Mouse (Mus musculus) limb, embryonic 13.5 days (tissue): ENCODE results near the gene Kcna7. TPM values are rescaled to one million over a fixed set of nuclear protein-coding genes. Genes with fewer than 3 reads are reported as not detected.
A peak's percentile ranks its signal among the peaks of the same experiment; 100 is the strongest.

Experiments
- ATAC-seq: fragments of 200-750 bp; cut with Nextera tagmentation; 2 replicates; pipeline ENCODE4 v1.8.0; 2017; ENCODE audit warnings: low read depth, moderate number of reproducible peaks, moderate TSS enrichment; ENCODE audit not compliant: low FRiP score
- H3K27ac ChIP-seq: fragments of 300-500 bp; sonication (generic); 2 replicates; pipeline ENCODE4 v1.5.1; 2015; ENCODE audit warnings: inconsistent platforms, mild to moderate bottlenecking, moderate library complexity
- H3K27me3 ChIP-seq: fragments of 300-500 bp; sonication (generic); 2 replicates; pipeline ENCODE4 v1.6.1; 2015; ENCODE audit warnings: mild to moderate bottlenecking, inconsistent platforms
- H3K36me3 ChIP-seq: fragments of 300-500 bp; sonication (generic); 2 replicates; pipeline ENCODE4 v1.6.1; 2015; ENCODE audit warnings: inconsistent platforms, mild to moderate bottlenecking, moderate library complexity
- H3K4me1 ChIP-seq: fragments of 300-500 bp; sonication (generic); 2 replicates; pipeline ENCODE4 v1.6.1; 2015; ENCODE audit warnings: inconsistent platforms
- H3K4me2 ChIP-seq: fragments of 300-500 bp; sonication (generic); replicated peaks from 2 replicates; pipeline ENCODE4 v1.6.1; 2015; ENCODE audit warnings: inconsistent platforms, mild to moderate bottlenecking, moderate library complexity
- H3K4me3 ChIP-seq: fragments of 300-500 bp; sonication (generic); 2 replicates; pipeline ENCODE4 v1.5.1; 2015; ENCODE audit warnings: moderate library complexity, mild to moderate bottlenecking, inconsistent platforms
- H3K9ac ChIP-seq: fragments of 300-500 bp; sonication (generic); 2 replicates; pipeline ENCODE4 v1.6.1; 2015; ENCODE audit warnings: mild to moderate bottlenecking, inconsistent platforms
- H3K9me3 ChIP-seq: fragments of 300-500 bp; sonication (generic); 2 replicates; pipeline ENCODE4 v1.6.1; 2016; ENCODE audit warnings: inconsistent platforms
- WGBS: fragments of 180-500 bp; shearing (Covaris S2); methylation state at CpG from one replicate; pipeline ENCODE4 v1.1.7; 2015; 5-methylcytosine and 5-hydroxymethylcytosine counted together
- polyA plus RNA-seq: library from polyadenylated mRNA; unstranded; fragments of >200 nt; fragmentation: Nextera tagmentation; extraction: Ambion mirVana; gene quantifications from 2 replicates; pipeline ENCODE4 v1.2.1, GENCODE M21; 2015

Gene Kcna7
- polyA plus RNA-seq, 1 experiment from 2014 or later: not detected

DNA sequence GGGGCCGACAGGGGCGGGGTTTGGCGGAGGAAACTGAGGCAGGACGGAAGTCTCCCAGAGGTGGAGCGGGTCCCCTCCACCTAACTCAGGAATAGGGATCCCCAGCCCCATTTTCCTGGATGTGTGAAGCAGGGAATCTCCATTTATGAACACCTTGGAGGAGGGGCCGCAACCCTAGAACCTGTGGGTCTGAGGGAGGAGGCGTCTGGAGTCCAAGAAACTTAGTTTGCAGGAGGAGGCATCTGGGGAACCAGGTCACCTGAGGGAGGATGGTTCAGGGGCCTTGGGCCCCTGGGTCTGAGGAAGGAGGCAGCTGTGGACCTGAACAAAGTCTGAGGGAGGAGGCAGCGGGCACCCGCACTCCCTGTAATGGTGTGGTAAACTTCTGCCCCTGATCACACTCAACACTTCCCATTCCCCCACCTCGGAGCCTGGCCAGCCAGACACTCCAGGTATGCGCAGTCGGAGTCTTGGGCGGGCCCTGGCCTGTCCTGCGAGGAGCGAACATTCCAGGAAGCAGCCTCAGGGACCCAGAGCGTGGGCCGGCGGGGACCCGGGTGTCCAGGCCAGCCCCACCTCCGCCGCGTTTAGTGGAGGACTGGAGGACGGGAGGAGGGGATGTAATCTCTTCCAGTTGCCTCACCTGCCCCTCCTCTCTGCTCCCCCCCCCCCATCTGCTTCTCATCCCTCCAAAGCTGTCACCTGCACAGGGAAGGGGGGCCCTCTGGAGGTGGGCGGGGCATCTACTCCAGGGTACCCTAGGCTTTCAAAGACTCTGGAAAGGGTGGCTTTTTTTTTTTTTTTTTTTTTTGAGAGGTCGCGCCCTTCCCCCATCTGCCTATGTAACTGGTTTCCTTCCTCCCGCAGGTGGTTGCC, 8.6 kb downstream of the Kcna7 start:
- ATAC-seq: peak; percentile 36; the same call in 1 of the 2 replicates

DNA sequence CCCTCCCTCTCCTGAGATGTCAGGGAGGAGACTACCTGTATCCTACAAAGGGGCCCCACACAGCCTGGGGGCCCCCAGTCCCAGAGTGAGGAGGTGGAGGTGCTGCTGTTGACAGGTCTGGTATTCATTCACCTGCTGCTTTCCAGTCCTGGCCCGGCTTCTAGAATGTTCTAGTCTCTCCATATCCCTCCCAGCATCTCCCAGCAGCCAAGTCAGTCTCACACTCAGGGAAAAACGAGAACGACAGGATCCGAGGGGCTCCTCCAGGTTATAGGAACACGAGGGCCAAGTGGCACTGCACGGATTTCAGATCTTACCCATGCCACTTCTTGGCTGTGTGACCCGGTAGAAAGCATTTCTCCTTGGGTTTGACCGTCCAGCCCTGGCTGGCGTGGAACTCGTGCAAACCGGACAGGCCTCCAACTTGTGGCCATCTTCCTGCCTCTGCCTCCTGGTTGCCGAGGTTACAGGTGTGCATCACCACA, 9.3 kb downstream of the Kcna7 start:
- Histone ChIP-seq H3K9ac (no peak overlapping the region), H3K4me1 (peaks cover 38% of the 10 kb centered on the region), H3K4me2 (peak overlapping the region; percentile 82), H3K27ac (no peak overlapping the region), H3K4me3 (peak overlapping the region; percentile 58; the same call in 1 of the 2 replicates), H3K27me3 (peaks cover 99% of the 10 kb centered on the region), H3K9me3 (no peaks in the 10 kb centered on the region), H3K36me3 (no peaks in the 10 kb centered on the region)
- 41% methylated on average over 12 of the region's 12 CpGs for WGBS
- ATAC-seq: no peak

More for the DNA sequence above, 8.6 kb downstream of the Kcna7 start:
- peak overlapping the region; percentile 45; the same call in 1 of the 2 replicates for H3K27ac ChIP-seq
- H3K36me3 ChIP-seq: no peaks in the 10 kb centered on the region
- H3K4me1 ChIP-seq: peaks cover 36% of the 10 kb centered on the region
- H3K9ac ChIP-seq: peak overlapping the region; percentile 68
- H3K4me3 ChIP-seq: peak overlapping the region; percentile 58
- H3K9me3 ChIP-seq: no peaks in the 10 kb centered on the region
- peak overlapping the region; percentile 82 for H3K4me2 ChIP-seq
- peaks cover 99% of the 10 kb centered on the region for H3K27me3 ChIP-seq
- WGBS: 1% methylated on average over 27 of the region's 27 CpGs

DNA sequence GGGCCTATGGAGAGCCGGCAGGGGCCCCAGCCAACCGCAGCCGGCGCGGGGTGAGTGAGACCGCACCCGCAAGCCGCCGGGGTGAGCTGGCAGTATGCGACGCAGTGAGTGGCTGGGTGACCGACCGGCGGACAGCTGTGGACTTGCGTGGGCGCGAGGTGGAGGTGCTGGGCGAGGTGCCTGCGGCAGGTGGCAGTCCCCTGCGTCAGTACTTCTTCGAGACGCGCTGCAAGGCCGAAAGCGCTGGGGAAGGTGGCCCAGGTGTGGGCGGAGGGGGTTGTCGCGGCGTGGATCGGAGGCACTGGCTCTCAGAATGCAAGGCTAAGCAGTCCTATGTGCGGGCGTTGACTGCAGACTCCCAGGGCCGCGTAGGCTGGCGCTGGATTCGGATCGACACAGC, 10.2 kb downstream of the Kcna7 start:
- peak overlapping the region; percentile 19 for H3K4me3 ChIP-seq

DNA sequence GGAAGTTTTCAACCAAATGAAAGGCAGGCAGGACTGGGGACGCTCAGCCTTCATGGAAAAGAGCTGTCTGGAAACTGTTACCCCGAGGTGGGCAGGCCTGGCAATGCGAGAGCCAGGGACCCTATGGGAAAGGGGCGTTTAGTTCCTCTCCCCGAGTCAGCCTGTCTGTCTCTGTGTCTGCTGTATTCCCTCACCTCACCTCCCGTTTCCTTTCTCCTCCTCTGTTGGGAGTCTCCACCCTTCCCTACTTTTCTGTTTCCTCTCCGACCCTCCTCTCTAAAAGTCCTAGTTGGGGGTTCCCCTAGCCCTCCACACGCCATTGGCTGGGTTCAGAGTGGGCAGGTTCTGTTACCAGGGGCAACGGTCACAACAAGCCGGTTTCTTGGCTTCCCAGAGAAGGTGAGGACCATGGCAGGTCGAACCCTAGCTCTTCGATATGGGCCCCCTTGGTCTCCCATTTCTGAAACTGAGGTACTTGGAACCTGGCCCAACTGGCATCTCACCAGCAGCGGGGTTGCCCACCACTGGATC, 12.6 kb downstream of the Kcna7 start:
- peaks cover 26% of the 10 kb centered on the region for H3K36me3 ChIP-seq
- no peak for ATAC-seq
- no peaks in the 10 kb centered on the region for H3K9me3 ChIP-seq
- H3K4me2 ChIP-seq: peak overlapping the region; percentile 44
- peaks cover 48% of the 10 kb centered on the region for H3K4me1 ChIP-seq
- WGBS: 7% methylated on average over 13 of the region's 13 CpGs
- H3K9ac ChIP-seq: 0 out of 2 replicates have a peak overlapping the region, but pooled peaks have one; percentile 25
- peaks cover 86% of the 10 kb centered on the region for H3K27me3 ChIP-seq
- H3K27ac ChIP-seq: no peak overlapping the region
- no peak overlapping the region for H3K4me3 ChIP-seq

More for the DNA sequence above, 10.2 kb downstream of the Kcna7 start:
- no peak for ATAC-seq
- Histone ChIP-seq H3K27ac (no peak overlapping the region), H3K9ac (peak overlapping the region; percentile 39; the same call in 1 of the 2 replicates), H3K4me2 (peak overlapping the region; percentile 43), H3K27me3 (peaks cover 99% of the 10 kb centered on the region), H3K36me3 (peaks cover 2% of the 10 kb centered on the region; the same call in 1 of the 2 replicates), H3K9me3 (no peaks in the 10 kb centered on the region), H3K4me1 (peaks cover 47% of the 10 kb centered on the region)
- 12% methylated on average over 37 of the region's 37 CpGs for WGBS

DNA sequence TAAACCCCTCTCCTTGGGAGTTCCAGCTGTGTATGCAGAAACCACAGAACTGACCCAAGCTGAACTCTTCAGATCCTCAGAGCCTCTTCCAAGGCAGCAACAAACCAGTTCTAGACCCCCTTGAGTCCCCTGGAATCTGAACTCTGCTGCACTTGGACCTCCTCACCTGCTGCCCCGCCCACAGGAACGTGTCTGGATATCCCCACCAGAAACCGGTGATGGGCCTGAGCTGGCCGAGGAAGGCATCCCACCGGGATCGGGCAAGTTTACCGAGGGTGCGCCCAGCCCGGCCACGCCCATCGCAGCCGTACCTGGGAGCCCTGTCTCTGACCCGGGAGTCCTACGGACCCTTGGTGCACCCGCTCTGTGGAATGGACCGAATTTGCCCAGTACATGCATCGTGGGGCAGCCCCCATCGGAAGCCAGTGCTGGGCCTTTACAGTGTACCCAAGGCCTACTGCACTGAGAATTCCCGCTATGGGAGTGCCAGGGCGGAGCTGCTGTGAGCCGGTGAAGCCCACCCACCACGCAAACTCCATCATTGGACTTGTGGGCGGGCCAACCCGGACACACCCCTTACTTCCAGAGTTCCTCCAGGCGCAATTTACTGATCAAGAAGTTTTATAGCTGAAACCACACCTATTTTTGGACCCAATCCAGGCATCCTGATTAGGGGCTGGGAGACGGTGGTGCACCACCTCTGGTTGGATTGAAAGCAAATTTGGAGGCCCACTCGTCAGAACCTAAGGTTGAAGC, 14.6 kb downstream of the Kcna7 start:
- 7% methylated on average over 27 of the region's 27 CpGs for WGBS
- Histone ChIP-seq H3K9me3 (no peaks in the 10 kb centered on the region), H3K4me1 (peaks cover 34% of the 10 kb centered on the region), H3K4me3 (peak overlapping the region; percentile 11; the same call in 1 of the 2 replicates), H3K36me3 (peaks cover 46% of the 10 kb centered on the region), H3K27me3 (peaks cover 66% of the 10 kb centered on the region), H3K9ac (peak overlapping the region; percentile 31; the same call in 1 of the 2 replicates), H3K4me2 (peak overlapping the region; percentile 52), H3K27ac (0 out of 2 replicates have a peak overlapping the region, but pooled peaks have one; percentile 10)
- ATAC-seq: no peak

DNA sequence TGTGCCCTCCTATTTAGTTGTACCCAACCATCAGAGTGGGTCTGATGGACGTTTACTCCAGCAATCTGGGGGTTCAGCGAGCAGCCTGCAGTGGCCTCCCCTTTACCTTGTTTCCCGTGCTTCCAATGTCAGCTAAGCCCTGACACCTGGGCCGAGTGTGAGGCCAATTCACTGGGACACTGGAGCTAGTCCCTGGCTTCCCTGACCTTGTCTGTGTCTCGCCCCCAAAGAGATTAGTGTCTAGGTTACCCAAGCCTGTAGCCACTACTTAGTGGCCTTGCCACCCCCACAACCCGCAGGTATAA, 15.1 kb downstream of the Kcna7 start, which contains the start of gene Lhb:
Gene Lhb (plus strand): TSS at position 206 of the 305 bp plus-strand sequence.
- WGBS: 48% methylated on average over 6 of the region's 6 CpGs
- peaks cover 61% of the 10 kb centered on the region for H3K27me3 ChIP-seq
- peaks cover 52% of the 10 kb centered on the region for H3K36me3 ChIP-seq
- ATAC-seq: no peak
- peak within 1 kb of the TSS; percentile 11; the same call in 1 of the 2 replicates for H3K4me3 ChIP-seq
- H3K4me1 ChIP-seq: peaks cover 29% of the 10 kb centered on the region
- H3K27ac ChIP-seq: 0 out of 2 replicates have a peak within 1 kb of the TSS, but pooled peaks have one; percentile 10
- no peaks in the 10 kb centered on the region for H3K9me3 ChIP-seq
- peak within 1 kb of the TSS; percentile 31; the same call in 1 of the 2 replicates for H3K9ac ChIP-seq
- H3K4me2 ChIP-seq: peak within 1 kb of the TSS; percentile 52

DNA sequence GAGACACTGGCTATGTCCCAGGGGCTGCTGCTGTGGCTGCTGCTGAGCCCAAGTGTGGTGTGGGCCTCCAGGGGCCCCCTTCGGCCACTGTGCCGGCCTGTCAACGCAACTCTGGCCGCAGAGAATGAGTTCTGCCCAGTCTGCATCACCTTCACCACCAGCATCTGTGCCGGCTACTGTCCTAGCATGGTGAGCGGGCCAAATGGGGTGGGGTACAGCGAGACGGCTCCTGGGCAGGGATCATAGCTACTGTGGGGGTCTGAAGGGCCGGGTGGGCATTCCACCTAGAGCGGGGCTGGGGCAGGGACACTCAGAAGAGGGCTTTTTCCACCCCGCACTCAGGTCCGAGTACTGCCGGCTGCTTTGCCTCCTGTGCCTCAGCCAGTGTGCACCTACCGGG, 15.7 kb downstream of the Kcna7 start:
- no peak overlapping the region for H3K9ac ChIP-seq
- 89% methylated on average over 14 of the region's 14 CpGs for WGBS
- ATAC-seq: no peak
- H3K4me3 ChIP-seq: no peak overlapping the region
- H3K36me3 ChIP-seq: peaks cover 57% of the 10 kb centered on the region
- peaks cover 26% of the 10 kb centered on the region for H3K4me1 ChIP-seq
- H3K27me3 ChIP-seq: peaks cover 55% of the 10 kb centered on the region
- H3K4me2 ChIP-seq: no peak overlapping the region
- no peak overlapping the region for H3K27ac ChIP-seq
- H3K9me3 ChIP-seq: no peaks in the 10 kb centered on the region

DNA sequence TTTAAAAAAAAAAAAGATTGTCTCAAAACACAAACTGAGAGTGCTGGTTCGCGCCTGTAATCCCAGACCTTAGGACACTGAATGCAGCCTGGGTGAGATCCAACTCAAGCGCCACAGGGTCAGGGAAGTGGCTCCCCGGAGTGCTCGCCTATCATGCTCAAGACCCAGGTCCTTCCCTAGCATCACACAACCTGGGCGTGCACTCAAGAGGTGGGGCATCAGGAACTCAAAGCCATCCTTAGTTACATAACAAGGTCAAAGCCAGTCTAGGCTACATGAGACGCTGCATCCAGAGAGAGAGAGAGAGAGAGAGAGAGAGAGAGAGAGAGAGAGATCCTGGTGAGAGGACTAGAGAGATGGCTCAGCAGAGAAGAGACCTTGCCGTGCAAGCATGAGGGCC, 21.1 kb downstream of the Kcna7 start:
- no peak overlapping the region for H3K4me3 ChIP-seq
- no peak for ATAC-seq
- no peak overlapping the region for H3K27ac ChIP-seq
- no peak overlapping the region for H3K4me2 ChIP-seq
- peaks cover under 1% of the 10 kb centered on the region; the same call in 1 of the 2 replicates for H3K27me3 ChIP-seq
- H3K36me3 ChIP-seq: peaks cover 99% of the 10 kb centered on the region
- WGBS: 89% methylated on average over 8 of the region's 8 CpGs
- H3K4me1 ChIP-seq: no peaks in the 10 kb centered on the region
- no peak overlapping the region for H3K9ac ChIP-seq
- H3K9me3 ChIP-seq: no peaks in the 10 kb centered on the region

DNA sequence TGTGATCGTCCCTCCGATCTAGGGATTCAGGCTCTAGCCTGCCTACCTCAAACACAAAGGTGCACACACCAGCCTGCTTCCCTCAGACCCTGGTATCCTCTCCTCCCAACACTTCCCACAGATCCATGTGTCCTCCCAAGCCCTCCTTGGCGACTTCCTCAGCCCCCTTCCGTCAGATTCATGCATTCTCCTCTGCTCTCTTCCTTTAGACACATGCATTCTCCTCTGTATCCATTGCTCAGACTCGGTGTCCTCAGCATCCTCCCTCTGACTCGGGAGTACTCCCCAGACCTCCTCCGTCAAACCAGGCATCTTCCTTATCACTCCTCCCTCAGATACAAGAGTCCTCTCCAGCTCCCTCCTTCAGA, 28.4 kb downstream of the Kcna7 start:
- peak overlapping the region; percentile 93 for H3K4me3 ChIP-seq
- no peaks in the 10 kb centered on the region for H3K27me3 ChIP-seq
- H3K4me1 ChIP-seq: peaks cover 47% of the 10 kb centered on the region
- peak overlapping the region; percentile 98 for H3K4me2 ChIP-seq
- 2% methylated on average over 7 of the region's 7 CpGs for WGBS
- peak overlapping the region; percentile 88 for H3K27ac ChIP-seq
- no peak for ATAC-seq
- H3K9ac ChIP-seq: peak overlapping the region; percentile 94
- H3K9me3 ChIP-seq: no peaks in the 10 kb centered on the region
- peaks cover 33% of the 10 kb centered on the region for H3K36me3 ChIP-seq

DNA sequence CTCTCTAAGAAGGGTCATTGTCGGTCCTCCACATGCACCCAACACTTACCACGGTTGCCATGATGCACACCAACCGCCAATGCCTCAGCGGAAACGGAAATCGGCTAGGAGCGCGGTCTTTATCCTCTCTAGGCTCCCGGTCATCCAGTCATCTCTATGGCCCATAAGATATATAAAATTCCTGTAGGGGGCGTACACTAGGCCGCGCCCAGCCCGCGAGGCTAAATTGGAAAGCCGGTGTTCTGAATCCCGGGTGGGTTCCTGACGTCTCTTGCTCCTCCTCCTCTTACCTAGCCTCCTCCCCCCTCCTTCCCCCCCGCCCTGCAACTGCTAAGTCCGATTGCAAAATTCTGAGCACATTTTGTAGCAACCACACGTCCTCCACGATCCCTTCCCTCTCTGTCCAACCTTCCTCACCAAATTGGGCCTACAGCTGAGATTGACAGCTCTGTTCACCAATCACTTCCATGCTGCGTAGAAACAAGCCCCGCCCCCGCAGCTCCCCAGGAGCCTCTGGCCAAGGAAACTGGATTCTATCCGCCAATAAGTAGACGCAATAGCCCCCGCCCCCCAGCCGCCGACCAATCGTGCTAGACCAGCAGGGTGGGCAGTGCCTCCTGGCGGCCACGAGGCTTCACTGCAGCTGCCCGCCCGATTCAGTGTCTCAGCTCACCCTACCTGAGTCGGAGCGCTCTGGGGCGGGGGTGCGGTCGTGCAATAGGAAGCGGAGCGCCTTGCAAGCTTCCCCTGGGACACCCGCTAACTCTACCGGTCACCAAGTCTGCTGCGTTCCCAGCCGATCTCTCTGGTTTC, 29.0 kb downstream of the Kcna7 start, which contains the start of gene Gys1:
Gene Gys1 (plus strand): TSS at position 642 of the 813 bp plus-strand sequence.
- under 1% methylated on average over 45 of the region's 45 CpGs for WGBS
- Histone ChIP-seq H3K4me2 (peak within 1 kb of the TSS; percentile 98), H3K9ac (peak within 1 kb of the TSS; percentile 94), H3K27ac (peak within 1 kb of the TSS; percentile 88), H3K4me3 (peak within 1 kb of the TSS; percentile 93), H3K36me3 (peaks cover 29% of the 10 kb centered on the region), H3K4me1 (peaks cover 47% of the 10 kb centered on the region), H3K27me3 (no peaks in the 10 kb centered on the region), H3K9me3 (no peaks in the 10 kb centered on the region)
- ATAC-seq: peak; percentile 97

DNA sequence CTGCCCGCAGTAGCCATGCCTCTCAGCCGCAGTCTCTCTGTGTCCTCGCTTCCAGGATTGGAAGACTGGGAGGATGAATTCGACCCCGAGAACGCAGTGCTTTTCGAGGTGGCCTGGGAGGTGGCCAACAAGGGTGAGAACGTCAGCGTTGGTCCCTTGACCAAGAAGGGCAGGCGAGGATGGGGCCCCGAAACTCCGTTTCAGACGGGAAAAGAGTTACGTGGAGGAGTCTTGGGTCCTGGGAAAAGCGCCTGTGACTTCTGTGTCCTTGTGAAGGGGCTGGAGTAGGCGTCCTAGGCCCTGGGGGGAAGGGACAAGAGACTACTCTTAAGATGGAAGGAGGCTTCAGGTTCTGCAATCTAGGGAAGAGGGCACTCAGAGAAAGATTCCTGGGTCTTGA, 29.6 kb downstream of the Kcna7 start:
- Histone ChIP-seq H3K27me3 (no peaks in the 10 kb centered on the region), H3K4me2 (peak overlapping the region; percentile 82), H3K4me1 (peaks cover 47% of the 10 kb centered on the region), H3K4me3 (peak overlapping the region; percentile 93), H3K36me3 (peaks cover 29% of the 10 kb centered on the region), H3K9me3 (no peaks in the 10 kb centered on the region), H3K27ac (peak overlapping the region; percentile 72; the same call in 1 of the 2 replicates), H3K9ac (peak overlapping the region; percentile 77)
- 3% methylated on average over 16 of the region's 16 CpGs for WGBS
- ATAC-seq: no peak; the same call in 1 of the 2 replicates
